Mouse (Mus musculus): ENCODE results near the gene Sin3a. TPM values are rescaled to one million over a fixed set of nuclear protein-coding genes. Genes with fewer than 3 reads are reported as not detected.

Gene Sin3a
- polyA plus RNA-seq, 1 experiment from 2014 or later = 21.2 TPM

DNA sequence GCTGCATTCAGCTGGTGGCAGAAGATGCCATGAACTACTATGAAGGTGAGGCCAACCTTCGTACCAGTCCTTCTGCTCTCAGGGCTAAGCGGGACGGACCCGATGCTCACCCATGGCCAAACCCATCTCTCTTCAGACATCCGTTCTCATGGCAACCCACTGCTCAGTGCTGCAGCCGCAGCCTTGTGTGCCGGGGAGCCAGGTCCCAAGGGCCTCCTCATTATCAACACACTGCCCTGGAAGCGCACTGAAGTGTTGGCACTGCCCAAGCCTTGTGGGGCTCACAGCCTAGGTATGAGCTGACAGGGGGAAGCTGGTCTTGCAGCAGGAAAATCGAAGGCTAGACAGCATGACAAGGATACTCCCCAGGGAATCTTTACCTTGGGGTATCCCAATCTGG, 67.3 kb downstream of the Sin3a start:
- Histone ChIP-seq H3K36me3 (peaks cover 83% of the 10 kb centered on the region), H3K27me3 (replicated peaks) (no peaks in the 10 kb centered on the region), H3K9ac (replicated peaks) (no peak overlapping the region), H3K4me1 (no peaks in the 10 kb centered on the region), H3K27ac (replicated peaks) (no peak overlapping the region), H3K9me3 (replicated peaks) (no peaks in the 10 kb centered on the region), H3K4me2 (no peak overlapping the region), H3K4me3 (replicated peaks) (no peak overlapping the region)
- WGBS = 83% methylated on average over 9 of the region's 9 CpGs
- no peak for ATAC-seq (ENCODE audit: low FRiP score)

DNA sequence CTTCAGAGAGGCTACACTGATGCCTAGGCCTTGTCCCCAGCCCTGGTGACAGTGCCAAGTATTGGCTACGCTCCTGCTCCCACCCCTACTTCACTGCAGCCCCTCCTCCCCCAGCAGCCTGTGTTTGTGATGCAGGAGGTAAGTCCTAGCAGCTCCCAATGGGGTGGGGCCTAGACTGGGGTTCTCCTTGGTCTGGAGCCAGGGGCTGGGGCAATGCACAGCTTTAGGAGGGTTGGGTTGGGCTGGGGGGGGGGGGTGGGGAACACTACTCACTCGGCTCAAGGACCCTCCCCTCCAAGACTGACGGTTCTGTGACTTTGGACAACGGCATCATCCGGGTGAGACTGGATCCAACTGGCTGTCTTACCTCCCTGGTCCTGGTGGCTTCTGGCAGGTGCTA, 67.7 kb downstream of the Sin3a start:
- no peak overlapping the region for H3K27ac ChIP-seq (replicated peaks)
- H3K9me3 ChIP-seq (replicated peaks) = no peaks in the 10 kb centered on the region
- H3K4me3 ChIP-seq (replicated peaks) = no peak overlapping the region
- no peak overlapping the region for H3K9ac ChIP-seq (replicated peaks)
- no peak for ATAC-seq (ENCODE audit: low FRiP score)
- H3K27me3 ChIP-seq (replicated peaks) = no peaks in the 10 kb centered on the region
- WGBS = 98% methylated on average over 5 of the region's 5 CpGs
- peaks cover 87% of the 10 kb centered on the region for H3K36me3 ChIP-seq
- H3K4me1 ChIP-seq = no peaks in the 10 kb centered on the region
- no peak overlapping the region for H3K4me2 ChIP-seq

DNA sequence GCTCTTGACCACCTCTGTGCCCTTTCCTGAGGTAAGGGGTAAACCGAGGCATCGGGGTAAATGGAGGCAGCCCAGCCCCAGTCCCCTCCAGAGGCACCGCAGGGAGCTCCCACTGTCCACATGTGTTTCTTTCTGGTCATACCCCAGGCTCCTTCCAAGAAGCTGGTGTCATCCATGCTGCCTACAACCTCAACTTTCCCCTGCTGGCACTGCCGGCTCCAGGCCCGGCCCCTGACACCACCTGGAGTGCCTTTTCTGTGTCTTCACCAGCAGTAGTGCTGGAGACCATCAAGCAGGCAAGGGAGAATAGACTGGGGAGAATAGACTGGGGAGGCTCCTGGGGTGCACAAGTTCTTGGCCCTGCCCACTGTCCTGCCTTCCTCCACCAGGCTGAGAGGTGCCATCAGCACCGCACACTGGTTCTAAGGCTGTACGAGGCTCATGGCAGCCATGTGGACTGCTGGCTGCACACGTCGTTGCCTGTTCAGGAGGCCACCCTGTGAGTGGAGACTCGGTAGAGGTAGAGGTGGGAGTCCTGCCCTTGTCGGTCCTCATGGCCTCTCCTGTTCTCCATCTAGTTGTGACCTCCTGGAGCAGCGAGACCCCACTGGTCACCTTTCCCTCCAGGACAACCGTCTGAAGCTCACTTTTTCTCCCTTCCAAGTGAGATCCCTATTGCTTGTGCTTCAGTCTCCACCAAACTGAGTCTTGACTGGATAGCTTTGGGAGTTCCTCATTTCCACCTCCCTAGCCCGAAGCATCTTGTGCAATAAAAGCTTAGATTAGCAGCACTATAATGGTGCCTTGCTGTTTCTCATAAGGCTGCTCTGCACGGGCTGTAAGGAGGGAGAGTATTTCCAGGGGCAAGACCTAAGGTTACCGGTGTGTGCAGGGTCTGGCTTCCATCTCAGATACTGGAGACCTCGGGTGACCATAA, 69.8 kb downstream of the Sin3a start:
- no peaks in the 10 kb centered on the region for H3K9me3 ChIP-seq (replicated peaks)
- peaks cover 10% of the 10 kb centered on the region for H3K4me1 ChIP-seq
- no peaks in the 10 kb centered on the region for H3K27me3 ChIP-seq (replicated peaks)
- no peak overlapping the region for H3K9ac ChIP-seq (replicated peaks)
- no peak overlapping the region for H3K27ac ChIP-seq (replicated peaks)
- peaks cover 72% of the 10 kb centered on the region for H3K36me3 ChIP-seq
- WGBS = 92% methylated on average over 17 of the region's 17 CpGs
- H3K4me2 ChIP-seq = no peak overlapping the region
- H3K4me3 ChIP-seq (replicated peaks) = no peak overlapping the region
- ATAC-seq (ENCODE audit: low FRiP score) = no peak

DNA sequence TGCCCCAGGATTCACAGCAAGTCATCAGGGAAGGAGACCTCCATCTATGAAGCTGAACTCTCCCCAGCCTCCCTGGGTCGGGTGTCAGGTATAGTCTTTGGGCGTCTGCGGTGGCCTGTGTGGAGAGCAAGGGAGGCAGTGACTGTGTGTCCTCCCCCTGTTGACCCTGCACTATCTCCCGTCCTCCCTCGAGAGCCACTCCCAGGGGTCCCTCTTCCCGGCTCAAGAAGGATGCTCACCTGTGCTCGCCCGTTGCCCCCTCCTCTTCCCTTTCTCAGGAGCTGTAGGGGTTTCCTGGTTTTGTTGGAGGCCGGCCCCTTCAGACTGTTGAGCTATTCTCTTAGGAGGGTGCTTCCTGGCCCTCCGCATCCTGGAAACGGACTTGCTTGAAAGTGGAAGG, 71.4 kb downstream of the Sin3a start:
- Histone ChIP-seq H3K27me3 (replicated peaks) (no peaks in the 10 kb centered on the region), H3K4me1 (peaks cover 18% of the 10 kb centered on the region), H3K9ac (replicated peaks) (no peak overlapping the region), H3K27ac (replicated peaks) (no peak overlapping the region), H3K4me3 (replicated peaks) (no peak overlapping the region), H3K9me3 (replicated peaks) (no peaks in the 10 kb centered on the region), H3K36me3 (peaks cover 59% of the 10 kb centered on the region), H3K4me2 (no peak overlapping the region)
- ATAC-seq (ENCODE audit: low FRiP score) = no peak
- 86% methylated on average over 11 of the region's 11 CpGs for WGBS

DNA sequence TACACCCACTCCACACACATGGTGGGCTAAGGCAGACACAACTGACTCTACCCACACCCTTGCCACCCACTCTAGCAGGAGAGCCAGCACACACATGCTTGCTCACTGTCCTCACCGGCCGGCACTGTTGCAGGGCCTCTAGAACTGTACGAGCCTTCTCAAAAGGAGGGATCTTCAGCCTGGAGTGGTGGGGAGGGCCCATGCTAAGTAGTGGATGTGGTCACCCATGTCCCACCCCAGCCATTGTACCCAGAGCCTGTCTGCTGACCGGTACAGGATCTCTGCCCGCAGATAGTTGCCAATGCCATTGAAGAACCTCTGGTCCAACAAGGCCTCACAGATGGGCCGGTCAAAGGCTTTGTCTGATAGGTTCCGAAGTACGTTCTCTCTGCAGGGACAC, 73.0 kb downstream of the Sin3a start:
- Histone ChIP-seq H3K4me2 (no peak overlapping the region), H3K4me1 (peaks cover 27% of the 10 kb centered on the region), H3K27ac (replicated peaks) (no peak overlapping the region), H3K9ac (replicated peaks) (no peak overlapping the region), H3K4me3 (replicated peaks) (no peak overlapping the region), H3K27me3 (replicated peaks) (no peaks in the 10 kb centered on the region), H3K9me3 (replicated peaks) (no peaks in the 10 kb centered on the region), H3K36me3 (peaks cover 45% of the 10 kb centered on the region)
- ATAC-seq (ENCODE audit: low FRiP score) = no peak
- 91% methylated on average over 8 of the region's 8 CpGs for WGBS

DNA sequence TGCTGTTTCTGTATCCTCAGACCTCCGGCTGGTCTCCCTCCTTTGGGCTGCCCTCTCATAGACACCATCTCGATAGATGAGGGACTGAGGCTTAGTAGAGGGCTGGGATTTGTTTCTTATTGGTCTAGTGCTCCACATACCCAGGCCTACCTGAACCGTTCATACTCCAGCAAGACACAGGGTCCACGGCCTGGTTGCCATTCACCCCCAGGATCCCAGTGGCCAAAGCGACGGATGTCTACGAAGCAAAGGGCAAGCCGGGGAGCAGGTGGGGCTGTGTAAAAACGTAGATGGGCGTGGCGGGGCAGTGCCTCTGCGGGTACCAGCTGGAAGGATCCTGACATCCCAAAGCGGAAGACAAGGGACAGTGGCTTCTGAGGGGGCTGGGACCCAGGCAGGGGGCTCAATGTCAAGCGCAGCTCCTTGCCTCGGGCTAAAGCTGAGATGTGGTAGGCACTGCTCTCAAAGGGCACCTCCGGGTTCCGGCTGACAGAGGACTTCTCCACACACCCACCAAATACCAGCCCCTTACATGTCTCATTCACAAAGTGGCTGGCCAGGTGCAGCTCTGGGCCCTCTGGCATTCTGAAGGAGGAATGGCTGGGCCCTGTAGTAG, 74.7 kb downstream of the Sin3a start:
- H3K9me3 ChIP-seq (replicated peaks) = no peaks in the 10 kb centered on the region
- peaks cover 28% of the 10 kb centered on the region for H3K36me3 ChIP-seq
- WGBS = 84% methylated on average over 17 of the region's 17 CpGs
- ATAC-seq (ENCODE audit: low FRiP score) = no peak
- peak overlapping the region; percentile 90 for H3K27ac ChIP-seq (replicated peaks)
- H3K27me3 ChIP-seq (replicated peaks) = no peaks in the 10 kb centered on the region
- peak overlapping the region; percentile 65; the same call in 1 of the 2 replicates for H3K9ac ChIP-seq (replicated peaks)
- 0 out of 2 replicates have a peak overlapping the region, but pooled peaks have one; percentile 51 for H3K4me3 ChIP-seq (replicated peaks)
- H3K4me2 ChIP-seq = peak overlapping the region; percentile 72
- peaks cover 27% of the 10 kb centered on the region for H3K4me1 ChIP-seq

DNA sequence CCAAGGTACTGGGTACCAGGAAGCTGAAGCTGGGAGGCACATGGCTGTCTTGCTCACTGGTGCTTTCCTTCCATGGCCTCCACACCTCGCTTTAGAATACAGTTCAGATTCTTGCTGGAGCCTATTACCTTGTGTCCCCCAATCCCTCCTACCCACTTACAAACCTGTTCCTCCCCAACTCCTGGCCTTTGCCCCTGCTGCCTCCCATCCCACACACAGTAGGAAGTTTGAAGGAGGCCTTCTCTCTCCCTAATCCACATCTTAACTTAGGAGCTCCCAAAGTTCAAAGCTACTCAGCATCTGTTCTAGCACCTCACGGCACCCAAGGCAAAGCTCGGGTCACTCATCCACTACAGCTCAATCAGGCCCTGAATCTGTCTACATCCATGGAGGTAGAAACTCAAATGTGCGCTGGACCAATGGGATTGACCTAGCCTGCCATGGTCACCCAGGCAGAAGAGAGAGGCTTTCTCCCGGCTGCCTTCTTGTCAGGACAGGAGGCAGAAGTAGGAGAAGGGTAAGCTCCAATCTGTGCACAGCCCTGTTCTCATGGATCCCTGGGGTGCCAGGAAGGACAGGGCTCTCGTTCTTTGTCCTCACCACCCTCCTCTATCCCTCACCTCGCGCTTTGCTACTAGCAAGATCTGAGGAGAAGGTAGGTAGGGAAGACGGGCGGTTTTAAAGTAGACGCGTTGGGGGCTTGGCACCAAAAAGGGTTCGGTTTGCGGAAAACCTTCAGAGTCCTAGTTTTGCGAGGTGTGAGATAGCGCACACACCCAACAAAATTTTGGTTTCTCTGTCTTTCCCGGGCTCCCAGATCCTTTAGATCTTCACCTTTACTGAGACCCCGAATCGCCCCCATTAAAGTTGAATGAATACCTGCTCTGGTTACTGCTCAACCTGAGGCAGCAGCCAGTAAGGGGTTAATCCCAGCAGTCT, 75.6 kb downstream of the Sin3a start:
- H3K9me3 ChIP-seq (replicated peaks) = no peaks in the 10 kb centered on the region
- peaks cover 19% of the 10 kb centered on the region for H3K36me3 ChIP-seq
- H3K4me3 ChIP-seq (replicated peaks) = peak overlapping the region; percentile 51
- peak overlapping the region; percentile 72 for H3K4me2 ChIP-seq
- H3K9ac ChIP-seq (replicated peaks) = peak overlapping the region; percentile 65
- peaks cover 27% of the 10 kb centered on the region for H3K4me1 ChIP-seq
- 9% methylated on average over 19 of the region's 19 CpGs for WGBS
- H3K27ac ChIP-seq (replicated peaks) = peak overlapping the region; percentile 90
- peak; percentile 46 for ATAC-seq (ENCODE audit: low FRiP score)
- no peaks in the 10 kb centered on the region for H3K27me3 ChIP-seq (replicated peaks)

DNA sequence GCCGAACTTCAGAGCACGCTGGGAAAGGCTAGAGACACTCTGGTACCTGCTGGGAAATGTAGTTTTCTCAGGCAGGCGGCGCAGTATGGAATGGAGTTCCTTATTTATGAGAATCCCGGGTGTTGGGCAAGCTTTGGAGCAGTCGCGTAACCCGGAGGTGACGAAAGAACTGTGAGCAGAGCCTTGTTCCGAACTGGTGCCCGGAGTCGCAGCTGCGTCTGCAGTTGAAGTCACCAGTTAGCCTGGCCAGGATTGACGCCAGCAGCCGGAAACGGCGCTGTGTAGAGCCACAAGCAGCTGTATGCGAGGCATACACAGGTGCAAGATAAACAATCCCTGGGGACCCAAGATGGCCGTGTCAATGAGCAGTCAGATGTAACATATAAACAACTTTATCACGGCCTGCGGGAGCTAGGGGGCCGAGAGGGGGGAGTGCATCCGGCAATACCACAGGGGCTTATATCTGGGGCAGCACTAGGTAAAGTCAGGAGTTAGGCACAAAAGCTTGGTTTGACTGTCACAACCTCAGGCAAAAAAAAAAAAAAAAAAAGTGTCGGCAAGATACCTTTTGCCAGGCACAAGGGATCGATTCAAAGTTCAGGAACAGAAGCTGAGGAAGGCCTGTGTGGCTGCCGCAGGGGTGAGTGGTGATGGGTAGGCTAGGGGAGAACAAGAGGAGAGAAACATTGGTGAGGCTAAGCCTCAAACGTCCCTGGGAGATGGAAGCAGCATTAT, 76.5 kb downstream of the Sin3a start, which contains the start of gene Neil1:
Neil1 (minus strand) TSS at position 162 of the 735 bp plus-strand sequence.
- Histone ChIP-seq H3K4me2 (peak within 1 kb of the TSS; percentile 72), H3K9ac (replicated peaks) (peak within 1 kb of the TSS; percentile 65), H3K36me3 (peaks cover 11% of the 10 kb centered on the region), H3K9me3 (replicated peaks) (no peaks in the 10 kb centered on the region), H3K27ac (replicated peaks) (peak within 1 kb of the TSS; percentile 90), H3K4me1 (peaks cover 27% of the 10 kb centered on the region), H3K4me3 (replicated peaks) (peak within 1 kb of the TSS; percentile 51), H3K27me3 (replicated peaks) (no peaks in the 10 kb centered on the region)
- under 1% methylated on average over 27 of the region's 27 CpGs for WGBS
- peak; percentile 94 for ATAC-seq (ENCODE audit: low FRiP score)

DNA sequence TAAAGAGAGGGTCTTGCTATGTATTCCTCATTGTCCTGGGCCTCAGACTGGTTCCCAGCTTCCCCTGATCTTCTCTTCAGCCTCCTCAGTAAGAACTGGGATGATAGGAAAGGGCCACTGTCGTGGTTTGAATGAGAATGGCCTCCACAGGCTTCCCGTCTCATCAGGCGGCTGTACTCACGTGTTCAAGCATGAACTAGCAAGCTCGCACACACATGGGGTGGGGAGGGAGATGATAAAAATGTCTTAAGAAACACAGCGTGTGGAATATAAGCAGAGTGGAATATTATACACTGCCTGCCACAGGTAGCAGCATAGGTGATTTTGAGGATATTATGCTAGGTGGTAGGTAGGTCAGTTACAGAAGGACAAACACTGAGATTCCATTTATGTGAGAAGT, 77.2 kb downstream of the Sin3a start:
- no peak for ATAC-seq (ENCODE audit: low FRiP score)
- peak overlapping the region; percentile 90 for H3K27ac ChIP-seq (replicated peaks)
- H3K9ac ChIP-seq (replicated peaks) = peak overlapping the region; percentile 65
- H3K4me1 ChIP-seq = peaks cover 27% of the 10 kb centered on the region
- no peaks in the 10 kb centered on the region for H3K9me3 ChIP-seq (replicated peaks)
- H3K27me3 ChIP-seq (replicated peaks) = no peaks in the 10 kb centered on the region
- peak overlapping the region; percentile 51 for H3K4me3 ChIP-seq (replicated peaks)
- WGBS = 63% methylated on average over 6 of the region's 6 CpGs
- H3K4me2 ChIP-seq = peak overlapping the region; percentile 72
- peaks cover 5% of the 10 kb centered on the region; the same call in 1 of the 2 replicates for H3K36me3 ChIP-seq

DNA sequence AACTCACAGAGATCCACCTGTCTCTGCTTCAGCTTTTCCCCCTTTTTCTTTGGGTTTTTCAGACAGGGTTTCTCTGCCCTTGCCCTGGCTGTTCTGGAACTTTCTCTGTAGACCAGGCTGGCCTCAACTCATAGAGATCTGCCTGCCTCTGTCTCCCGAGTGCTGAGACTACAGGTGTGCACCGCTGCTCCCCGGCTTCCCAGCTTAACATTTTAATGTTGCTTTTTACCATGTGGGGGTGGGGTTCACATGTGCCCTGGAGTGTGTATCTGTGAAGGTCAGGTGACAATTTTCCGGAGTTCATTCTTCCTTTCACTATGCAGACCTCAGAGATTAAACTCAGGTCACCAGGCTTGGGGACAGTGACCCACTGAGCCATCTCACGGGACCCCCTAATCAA, 78.4 kb downstream of the Sin3a start:
- WGBS = 89% methylated on average over 5 of the region's 5 CpGs
- H3K27ac ChIP-seq (replicated peaks) = no peak overlapping the region
- peaks cover 27% of the 10 kb centered on the region for H3K4me1 ChIP-seq
- H3K4me2 ChIP-seq = no peak overlapping the region
- ATAC-seq (ENCODE audit: low FRiP score) = no peak
- no peak overlapping the region for H3K4me3 ChIP-seq (replicated peaks)
- H3K9me3 ChIP-seq (replicated peaks) = no peaks in the 10 kb centered on the region
- no peaks in the 10 kb centered on the region for H3K27me3 ChIP-seq (replicated peaks)
- H3K9ac ChIP-seq (replicated peaks) = no peak overlapping the region
- H3K36me3 ChIP-seq = no peaks in the 10 kb centered on the region

DNA sequence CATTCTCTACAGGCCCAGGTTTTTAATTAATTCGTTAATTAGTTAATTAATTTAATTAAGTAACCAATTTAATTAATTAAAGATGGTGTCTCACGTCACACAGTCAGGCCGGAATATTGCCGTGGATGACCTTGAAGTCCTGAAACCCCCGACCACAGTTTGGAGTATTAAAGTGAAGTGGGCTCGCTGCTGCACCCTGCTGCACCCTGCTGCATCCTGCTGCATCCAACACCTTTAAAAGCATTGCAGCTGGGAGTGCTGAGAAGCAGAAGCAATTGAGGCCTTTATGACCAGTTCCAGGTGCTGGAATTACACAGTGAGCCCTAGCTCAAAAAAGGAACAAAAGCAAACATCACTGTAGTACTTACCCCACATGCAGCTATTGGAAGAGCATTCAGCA, 80.5 kb downstream of the Sin3a start:
- no peaks in the 10 kb centered on the region for H3K27me3 ChIP-seq (replicated peaks)
- H3K27ac ChIP-seq (replicated peaks) = no peak overlapping the region
- H3K4me1 ChIP-seq = peaks cover 25% of the 10 kb centered on the region
- WGBS = 47% methylated on average over 6 of the region's 6 CpGs
- no peak overlapping the region for H3K4me2 ChIP-seq
- ATAC-seq (ENCODE audit: low FRiP score) = no peak
- no peak overlapping the region for H3K4me3 ChIP-seq (replicated peaks)
- no peaks in the 10 kb centered on the region for H3K9me3 ChIP-seq (replicated peaks)
- H3K36me3 ChIP-seq = no peaks in the 10 kb centered on the region
- H3K9ac ChIP-seq (replicated peaks) = no peak overlapping the region

All from neural tube, embryonic 15.5 days (tissue).